Mouse (Mus musculus): ENCODE results near the gene Gm6096.

The Gm6096 gene

GRCm38 (mm10) chr7:34232785-34233725 is 17.8 kb upstream of the Gm6096 start:
- in situ Hi-C loops (cut with MboI; ENCODE audit: low pct_unique_long_range_greater_than_20kb in 1 of 2, low sequenced_read_pairs in 2 of 2, unreplicated experiment in 1 of 2) = no loop called here

- in situ Hi-C loops (cut with MboI; ENCODE audit: low pct_unique_long_range_greater_than_20kb in 1 of 2, low sequenced_read_pairs in 2 of 2, unreplicated experiment in 1 of 2) = no loop called here
Observed at GRCm38 (mm10) chr7:34233909-34234609, 16.8 kb upstream of the Gm6096 start.

- in situ Hi-C loops (cut with MboI; ENCODE audit: low pct_unique_long_range_greater_than_20kb in 1 of 2, low sequenced_read_pairs in 2 of 2, unreplicated experiment in 1 of 2) = no loop called here
Observed at GRCm38 (mm10) chr7:34234610-34235561, 16.0 kb upstream of the Gm6096 start.

- in situ Hi-C loops (cut with MboI; ENCODE audit: low pct_unique_long_range_greater_than_20kb in 1 of 2, low sequenced_read_pairs in 2 of 2, unreplicated experiment in 1 of 2) = no loop called here
Observed at GRCm38 (mm10) chr7:34235602-34236001, 15.2 kb upstream of the Gm6096 start.

- in situ Hi-C loops (cut with MboI; ENCODE audit: low pct_unique_long_range_greater_than_20kb in 1 of 2, low sequenced_read_pairs in 2 of 2, unreplicated experiment in 1 of 2) = no loop called here
Observed at GRCm38 (mm10) chr7:34238086-34238485, 12.8 kb upstream of the Gm6096 start.

- in situ Hi-C loops (cut with MboI; ENCODE audit: low pct_unique_long_range_greater_than_20kb in 1 of 2, low sequenced_read_pairs in 2 of 2, unreplicated experiment in 1 of 2) = no loop called here
Observed at GRCm38 (mm10) chr7:34242176-34242575, 8.7 kb upstream of the Gm6096 start.

GRCm38 (mm10) chr7:34246870-34247499 is 3.9 kb upstream of the Gm6096 start:
- in situ Hi-C loops (cut with MboI; ENCODE audit: low pct_unique_long_range_greater_than_20kb in 1 of 2, low sequenced_read_pairs in 2 of 2, unreplicated experiment in 1 of 2) = no loop called here

- in situ Hi-C loops (cut with MboI; ENCODE audit: low pct_unique_long_range_greater_than_20kb in 1 of 2, low sequenced_read_pairs in 2 of 2, unreplicated experiment in 1 of 2) = loop anchor here in 1 of 2 experiments (10.0 kb wide), 1 partner anchor 63 kb away; the partner anchor contains the start of gene 4931406P16Rik
Observed at GRCm38 (mm10) chr7:34252030-34252429, 1.2 kb downstream of the Gm6096 start.

GRCm38 (mm10) chr7:34255137-34255536 is 4.3 kb downstream of the Gm6096 start:
- in situ Hi-C loops (cut with MboI; ENCODE audit: low pct_unique_long_range_greater_than_20kb in 1 of 2, low sequenced_read_pairs in 2 of 2, unreplicated experiment in 1 of 2) = loop anchor here in 1 of 2 experiments (10.0 kb wide), 1 partner anchor 60 kb away; the partner anchor contains the start of gene 4931406P16Rik

- in situ Hi-C loops (cut with MboI; ENCODE audit: low pct_unique_long_range_greater_than_20kb in 1 of 2, low sequenced_read_pairs in 2 of 2, unreplicated experiment in 1 of 2) = loop anchor here in 1 of 2 experiments (10.0 kb wide), 1 partner anchor 59 kb away; the partner anchor contains the start of gene 4931406P16Rik
Observed at GRCm38 (mm10) chr7:34255916-34256315, 5.1 kb downstream of the Gm6096 start.

GRCm38 (mm10) chr7:34257279-34257678 is 6.4 kb downstream of the Gm6096 start:
- in situ Hi-C loops (cut with MboI; ENCODE audit: low pct_unique_long_range_greater_than_20kb in 1 of 2, low sequenced_read_pairs in 2 of 2, unreplicated experiment in 1 of 2) = loop anchor here in 1 of 2 experiments (10.0 kb wide), 1 partner anchor 58 kb away; the partner anchor contains the start of gene 4931406P16Rik

- in situ Hi-C loops (cut with MboI; ENCODE audit: low pct_unique_long_range_greater_than_20kb in 1 of 2, low sequenced_read_pairs in 2 of 2, unreplicated experiment in 1 of 2) = loop anchor here in 1 of 2 experiments (10.0 kb wide), 1 partner anchor 56 kb away; the partner anchor contains the start of gene 4931406P16Rik
Observed at GRCm38 (mm10) chr7:34258407-34258806, 7.6 kb downstream of the Gm6096 start.

GRCm38 (mm10) chr7:34263437-34263836 is 12.6 kb downstream of the Gm6096 start:
- in situ Hi-C loops (cut with MboI; ENCODE audit: low pct_unique_long_range_greater_than_20kb in 1 of 2, low sequenced_read_pairs in 2 of 2, unreplicated experiment in 1 of 2) = no loop called here

GRCm38 (mm10) chr7:34265876-34266346 is 15.1 kb downstream of the Gm6096 start:
- in situ Hi-C loops (cut with MboI; ENCODE audit: low pct_unique_long_range_greater_than_20kb in 1 of 2, low sequenced_read_pairs in 2 of 2, unreplicated experiment in 1 of 2) = no loop called here

- in situ Hi-C loops (cut with MboI; ENCODE audit: low pct_unique_long_range_greater_than_20kb in 1 of 2, low sequenced_read_pairs in 2 of 2, unreplicated experiment in 1 of 2) = no loop called here
Observed at GRCm38 (mm10) chr7:34266421-34266820, 15.6 kb downstream of the Gm6096 start.

GRCm38 (mm10) chr7:34268463-34268862 is 17.6 kb downstream of the Gm6096 start:
- in situ Hi-C loops (cut with MboI; ENCODE audit: low pct_unique_long_range_greater_than_20kb in 1 of 2, low sequenced_read_pairs in 2 of 2, unreplicated experiment in 1 of 2) = no loop called here

- in situ Hi-C loops (cut with MboI; ENCODE audit: low pct_unique_long_range_greater_than_20kb in 1 of 2, low sequenced_read_pairs in 2 of 2, unreplicated experiment in 1 of 2) = no loop called here
Observed at GRCm38 (mm10) chr7:34272465-34272864, 21.6 kb downstream of the Gm6096 start.

Data from mouse embryonic stem cell (cell line).